Mouse (Mus musculus) embryonic fibroblast, embryonic 13.5 days (primary cell): ENCODE measurements at regions not wholly inside any gene's neighbourhood (a gene's known extent, or its start where the extent isn't known, plus 50 kb on each side); places are given as distances from the start of the nearest gene placed in this dataset.
A peak's percentile ranks its signal among the peaks of the same experiment; 100 is the strongest.

Source experiments
- H3K27ac ChIP-seq: 2 replicates; pipeline ENCODE4 v1.5.1; 2012; ENCODE audit warnings: low read length, control low read depth, inconsistent platforms; ENCODE audit not compliant: insufficient read depth
- H3K4me1 ChIP-seq: 2 replicates; pipeline ENCODE4 v1.6.1; 2011; ENCODE audit warnings: low read length; ENCODE audit not compliant: control insufficient read depth, insufficient read depth
- H3K4me3 ChIP-seq: 2 replicates; pipeline ENCODE4 v1.5.1; 2011; ENCODE audit warnings: mild to moderate bottlenecking, control low read depth, low read length; ENCODE audit not compliant: insufficient read depth
- CTCF ChIP-seq: IDR thresholded peaks from 2 replicates; pipeline ENCODE4 v1.5.1; 2011; ENCODE audit warnings: mild to moderate bottlenecking, control low read depth, low read length, moderate library complexity, borderline replicate concordance; ENCODE audit not compliant: insufficient read depth
- POLR2A ChIP-seq: IDR thresholded peaks from 2 replicates; pipeline ENCODE4 v1.6.1; 2011; ENCODE audit warnings: low read depth, mild to moderate bottlenecking, control low read depth, low read length, moderate library complexity

GRCm38 (mm10) chr3:52775156-52775555, 241.9 kb downstream of the Cog6 start:
- no peaks in the 10 kb centered on the region for H3K4me1 ChIP-seq
- no peak for TF ChIP-seq CTCF
- no peak for TF ChIP-seq POLR2A
- H3K27ac ChIP-seq = no peak overlapping the region
- H3K4me3 ChIP-seq = no peak overlapping the region

GRCm38 (mm10) chr3:52774734-52775133, 242.3 kb downstream of the Cog6 start:
- no peaks in the 10 kb centered on the region for H3K4me1 ChIP-seq
- no peak overlapping the region for H3K27ac ChIP-seq
- H3K4me3 ChIP-seq = no peak overlapping the region
- TF ChIP-seq POLR2A = no peak

GRCm38 (mm10) chr3:52767276-52767675, 249.8 kb downstream of the Cog6 start:
- Histone ChIP-seq H3K4me1 (no peaks in the 10 kb centered on the region), H3K4me3 (no peak overlapping the region), H3K27ac (peak overlapping the region; percentile 35)
- TF ChIP-seq POLR2A = no peak
- TF ChIP-seq CTCF = no peak

GRCm38 (mm10) chr3:52766841-52767240, 250.2 kb downstream of the Cog6 start:
- no peaks in the 10 kb centered on the region for H3K4me1 ChIP-seq
- no peak for TF ChIP-seq POLR2A
- no peak for TF ChIP-seq CTCF
- H3K27ac ChIP-seq = peak overlapping the region; percentile 35; the same call in 1 of the 2 replicates
- no peak overlapping the region for H3K4me3 ChIP-seq

- Histone ChIP-seq H3K4me3 (no peak overlapping the region), H3K27ac (no peak overlapping the region), H3K4me1 (no peaks in the 10 kb centered on the region)
- TF ChIP-seq POLR2A = no peak
- no peak for TF ChIP-seq CTCF
Observed at GRCm38 (mm10) chr3:52764166-52764565, 252.9 kb downstream of the Cog6 start.

GRCm38 (mm10) chr3:52763660-52764059, 253.4 kb downstream of the Cog6 start:
- Histone ChIP-seq H3K4me3 (no peak overlapping the region), H3K27ac (no peak overlapping the region), H3K4me1 (no peaks in the 10 kb centered on the region)
- TF ChIP-seq CTCF (no peak), POLR2A (no peak)

- TF ChIP-seq CTCF = no peak
- no peak for TF ChIP-seq POLR2A
- H3K4me3 ChIP-seq = no peak overlapping the region
- no peak overlapping the region for H3K27ac ChIP-seq
- H3K4me1 ChIP-seq = no peaks in the 10 kb centered on the region
Observed at GRCm38 (mm10) chr3:52762549-52762948, 254.5 kb downstream of the Cog6 start.

- Histone ChIP-seq H3K27ac (no peak overlapping the region), H3K4me3 (no peak overlapping the region), H3K4me1 (no peaks in the 10 kb centered on the region)
- TF ChIP-seq POLR2A (no peak), CTCF (no peak)
Observed at GRCm38 (mm10) chr3:52759846-52760245, 257.2 kb downstream of the Cog6 start.

- TF ChIP-seq CTCF = peak; percentile 30; the same call in 1 of the 2 replicates
- no peak for TF ChIP-seq POLR2A
Observed at GRCm38 (mm10) chr3:52758561-52758960, 258.5 kb downstream of the Cog6 start.

GRCm38 (mm10) chr3:52756816-52757215, 260.2 kb downstream of the Cog6 start:
- Histone ChIP-seq H3K4me3 (no peak overlapping the region), H3K27ac (no peak overlapping the region), H3K4me1 (no peaks in the 10 kb centered on the region)
- no peak for TF ChIP-seq CTCF
- no peak for TF ChIP-seq POLR2A

More at GRCm38 (mm10) chr3:52758561-52758960, 258.5 kb downstream of the Cog6 start:
- H3K4me1 ChIP-seq = no peaks in the 10 kb centered on the region
- H3K27ac ChIP-seq = no peak overlapping the region
- no peak overlapping the region for H3K4me3 ChIP-seq

- Histone ChIP-seq H3K27ac (no peak overlapping the region), H3K4me3 (no peak overlapping the region), H3K4me1 (no peaks in the 10 kb centered on the region)
- no peak for TF ChIP-seq CTCF
- no peak for TF ChIP-seq POLR2A
Observed at GRCm38 (mm10) chr3:52756006-52756405, 261.0 kb downstream of the Cog6 start.
